Mouse (Mus musculus): ENCODE results near the gene Hmgn2.

DNA sequence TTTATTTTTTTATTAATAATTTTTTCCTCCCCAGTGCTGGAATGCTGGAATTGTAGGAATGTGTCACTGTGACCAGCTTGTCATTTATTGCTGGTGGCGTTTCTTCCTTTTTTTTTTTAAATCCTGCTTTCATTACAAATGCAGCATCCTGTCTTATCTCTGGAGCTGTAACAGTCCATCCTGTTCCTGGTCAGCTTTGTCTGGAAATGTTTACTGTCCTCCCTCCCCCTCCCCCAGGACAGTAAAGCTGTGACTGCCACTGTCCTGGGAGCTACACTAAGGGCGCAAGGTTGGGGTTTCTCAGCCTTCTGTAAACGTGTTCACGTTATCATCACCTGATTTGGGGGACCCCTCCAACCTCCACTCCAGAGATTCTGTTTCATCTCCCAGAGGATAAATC is 43.2 kb downstream of the Hmgn2 start:
- TF ChIP-seq POLR2A (IDR thresholded peaks at IDR 0.05; ENCODE audit: insufficient read depth, low read depth, low read length) = no peak
- no peak for TF ChIP-seq CTCF (IDR thresholded peaks at IDR 0.05; ENCODE audit: insufficient read depth, low read depth, low read length)
